Mouse (Mus musculus) right cerebral cortex, postnatal 4 days (tissue): Measurements from ENCODE around the gene Cbs.
A peak's percentile ranks its signal among the peaks of the same experiment; 100 is the strongest.

Source experiments
- DNase-seq: peaks from one replicate; pipeline ENCODE4 v3.0.0-alpha.2; 2022

Gene Cbs

GRCm38 (mm10) chr17:31583781-31584180, 53.3 kb downstream of the Cbs start:
- DNase-seq, result no peak

GRCm38 (mm10) chr17:31583185-31583584, 53.9 kb downstream of the Cbs start:
- DNase-seq, result no peak

GRCm38 (mm10) chr17:31580344-31580743, 56.7 kb downstream of the Cbs start:
- peak; percentile 19 for DNase-seq

- no peak for DNase-seq
These were observed 60.5 kb downstream of the Cbs start for GRCm38 (mm10) chr17:31576394-31577175.

- DNase-seq, result no peak
These were observed 62.4 kb downstream of the Cbs start for GRCm38 (mm10) chr17:31574662-31575061.

- DNase-seq, result no peak
These were observed 65.3 kb downstream of the Cbs start for GRCm38 (mm10) chr17:31571689-31572088.

- peak; percentile 42 for DNase-seq
These were observed 66.6 kb downstream of the Cbs start for GRCm38 (mm10) chr17:31570321-31570925.

GRCm38 (mm10) chr17:31569756-31570155, 67.3 kb downstream of the Cbs start:
- no peak for DNase-seq

GRCm38 (mm10) chr17:31566276-31566675, 70.8 kb downstream of the Cbs start:
- no peak for DNase-seq

GRCm38 (mm10) chr17:31565141-31566056, 71.6 kb downstream of the Cbs start:
- peak; percentile 76 for DNase-seq

- no peak for DNase-seq
These were observed 72.2 kb downstream of the Cbs start for GRCm38 (mm10) chr17:31564858-31565140.

- DNase-seq, result peak; percentile 95
These were observed 72.8 kb downstream of the Cbs start, which contains the start of gene Pknox1 for GRCm38 (mm10) chr17:31564015-31564857. Gene Pknox1, plus strand, starts transcription at chr17:31564734.

GRCm38 (mm10) chr17:31563632-31564014, 73.4 kb downstream of the Cbs start:
- peak; percentile 45 for DNase-seq

GRCm38 (mm10) chr17:31559021-31559789, 77.8 kb downstream of the Cbs start:
- no peak for DNase-seq
